Mouse (Mus musculus): ENCODE data around the gene Slc26a1. TPM values are rescaled to one million over a fixed set of nuclear protein-coding genes. Genes with fewer than 3 reads are reported as not detected.

Gene Slc26a1
- polyA plus RNA-seq, 1 experiment: not detected

GRCm38 (mm10) chr5:108662772-108663171 is 12.6 kb downstream of the Slc26a1 start:
- Histone ChIP-seq H3K9me3 (replicated peaks; ENCODE audit: control insufficient read depth, insufficient read depth, low read length, poor library complexity, severe bottlenecking) (no peaks in the 10 kb centered on the region), H3K36me3 (ENCODE audit: control insufficient read depth, insufficient read depth, low read length, poor library complexity, severe bottlenecking) (no peaks in the 10 kb centered on the region), H3K9ac (ENCODE audit: low read depth, poor library complexity, severe bottlenecking) (no peak overlapping the region), H3K27me3 (ENCODE audit: control insufficient read depth, insufficient read depth, low read length, poor library complexity, severe bottlenecking) (no peaks in the 10 kb centered on the region), H3K27ac (ENCODE audit: insufficient read depth, low read length) (no peak overlapping the region), H3K4me1 (ENCODE audit: control insufficient read depth, insufficient read depth, low read length) (no peaks in the 10 kb centered on the region), H3K4me3 (ENCODE audit: low read depth, low read length) (no peak overlapping the region)
- TF ChIP-seq POLR2A (IDR thresholded peaks at IDR 0.05; ENCODE audit: insufficient read depth, low read length): no peak
- TF ChIP-seq CTCF (IDR thresholded peaks at IDR 0.05; ENCODE audit: low read depth, low read length): no peak
- TF ChIP-seq EP300 (IDR thresholded peaks at IDR 0.05; ENCODE audit: insufficient read depth, low read depth, low read length): no peak

DNA sequence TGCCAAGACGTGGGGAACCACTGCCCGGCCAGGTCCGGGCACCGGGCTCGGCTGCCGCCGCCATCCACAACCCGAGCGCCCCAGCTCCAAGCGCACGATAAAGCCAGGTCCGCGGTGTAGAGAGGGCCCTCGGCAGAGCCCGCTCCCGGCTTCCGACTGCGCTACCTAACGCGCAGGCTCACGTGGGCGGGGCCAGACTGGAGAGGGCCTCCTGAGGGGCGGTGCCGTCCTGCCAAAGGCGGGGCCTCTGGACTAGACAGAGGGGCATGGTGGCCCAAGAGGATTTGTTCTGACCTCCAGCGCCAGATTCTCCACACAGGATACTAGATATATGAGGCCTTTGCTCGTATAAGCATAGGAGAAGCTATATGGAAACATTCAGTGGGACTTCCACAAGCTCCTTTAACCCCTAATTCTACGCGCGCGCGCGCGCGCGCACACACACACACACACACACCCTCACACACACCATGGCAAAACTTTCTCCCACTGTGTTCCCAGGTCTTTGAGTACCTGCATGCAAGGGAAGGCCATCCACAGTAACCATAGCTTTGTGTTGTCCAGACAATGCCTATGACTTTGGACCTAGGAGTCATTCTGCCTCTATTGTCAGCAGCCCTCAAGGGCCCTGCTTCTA is 14.6 kb downstream of the Slc26a1 start:
- Histone ChIP-seq H3K27ac (ENCODE audit: insufficient read depth, low read length) (peak overlapping the region; percentile 4; the same call in 1 of the 2 replicates), H3K36me3 (ENCODE audit: control insufficient read depth, insufficient read depth, low read length, poor library complexity, severe bottlenecking) (no peaks in the 10 kb centered on the region), H3K4me3 (ENCODE audit: low read depth, low read length) (peak overlapping the region; percentile 56), H3K9ac (ENCODE audit: low read depth, poor library complexity, severe bottlenecking) (peak overlapping the region; percentile 32), H3K27me3 (ENCODE audit: control insufficient read depth, insufficient read depth, low read length, poor library complexity, severe bottlenecking) (no peaks in the 10 kb centered on the region), H3K9me3 (replicated peaks; ENCODE audit: control insufficient read depth, insufficient read depth, low read length, poor library complexity, severe bottlenecking) (no peaks in the 10 kb centered on the region), H3K4me1 (ENCODE audit: control insufficient read depth, insufficient read depth, low read length) (no peaks in the 10 kb centered on the region)
- TF ChIP-seq POLR2A (IDR thresholded peaks at IDR 0.05; ENCODE audit: insufficient read depth, low read length) (peak; percentile 54), CTCF (IDR thresholded peaks at IDR 0.05; ENCODE audit: low read depth, low read length) (no peak)

DNA sequence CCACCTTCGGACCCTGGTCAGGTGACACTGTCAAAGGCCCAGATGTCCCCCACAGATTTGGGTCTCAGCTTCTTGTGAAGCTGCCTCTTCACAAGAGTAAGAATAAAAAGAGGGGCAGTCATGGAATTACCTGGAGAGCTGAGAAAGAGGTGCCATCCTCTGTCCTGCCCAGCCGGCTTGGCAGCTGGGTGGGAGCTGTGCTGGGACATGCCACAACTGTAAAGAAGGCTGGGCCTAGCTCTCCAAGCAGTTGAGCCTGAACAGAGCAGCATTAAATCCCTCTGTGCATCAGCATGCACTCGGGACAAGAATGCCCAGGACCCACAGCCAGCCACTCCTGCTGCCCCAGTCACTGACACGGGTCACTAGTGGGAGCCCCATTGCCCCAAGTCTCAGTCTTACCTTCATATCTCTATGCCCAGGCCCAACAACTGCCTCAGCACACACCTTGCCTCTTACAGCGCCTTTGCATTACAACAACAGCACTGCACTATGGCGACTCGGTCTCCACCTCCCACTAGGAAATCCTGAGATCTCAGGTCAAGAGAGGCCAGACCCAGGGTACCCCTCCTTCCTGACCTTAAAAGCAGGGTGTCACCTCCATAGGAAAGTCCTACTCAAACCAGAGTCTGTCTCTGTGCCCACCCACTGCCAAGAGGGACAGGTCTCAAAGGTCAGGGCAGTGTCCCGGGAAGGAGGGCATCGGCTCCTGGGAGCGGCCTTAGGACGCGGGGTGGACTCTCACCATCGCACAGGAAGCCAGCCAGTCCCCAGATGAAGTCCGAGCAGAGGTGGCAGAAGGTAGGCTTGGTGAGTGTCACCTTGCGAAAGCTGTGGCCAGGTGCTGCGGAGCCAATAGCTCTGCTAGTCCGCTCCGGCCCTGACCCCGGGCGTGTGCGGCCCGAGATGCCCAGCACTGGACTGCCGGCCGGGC is 15.4 kb downstream of the Slc26a1 start, which contains the start of gene Idua:
Gene Idua (plus strand): TSS at position 634 of the 934 bp plus-strand sequence.
- peak within 1 kb of the TSS; percentile 4; the same call in 1 of the 2 replicates for H3K27ac ChIP-seq (ENCODE audit: insufficient read depth, low read length)
- TF ChIP-seq EP300 (IDR thresholded peaks at IDR 0.05; ENCODE audit: insufficient read depth, low read depth, low read length): no peak
- TF ChIP-seq POLR2A (IDR thresholded peaks at IDR 0.05; ENCODE audit: insufficient read depth, low read length): no peak
- no peak for TF ChIP-seq CTCF (IDR thresholded peaks at IDR 0.05; ENCODE audit: low read depth, low read length)

GRCm38 (mm10) chr5:108658611-108659010 is 16.8 kb downstream of the Slc26a1 start:
- Histone ChIP-seq H3K36me3 (ENCODE audit: control insufficient read depth, insufficient read depth, low read length, poor library complexity, severe bottlenecking) (no peaks in the 10 kb centered on the region; the same call in 1 of the 2 replicates), H3K4me3 (ENCODE audit: low read depth, low read length) (no peak overlapping the region), H3K9me3 (replicated peaks; ENCODE audit: control insufficient read depth, insufficient read depth, low read length, poor library complexity, severe bottlenecking) (no peaks in the 10 kb centered on the region), H3K9ac (ENCODE audit: low read depth, poor library complexity, severe bottlenecking) (no peak overlapping the region), H3K27me3 (ENCODE audit: control insufficient read depth, insufficient read depth, low read length, poor library complexity, severe bottlenecking) (no peaks in the 10 kb centered on the region), H3K4me1 (ENCODE audit: control insufficient read depth, insufficient read depth, low read length) (no peaks in the 10 kb centered on the region), H3K27ac (ENCODE audit: insufficient read depth, low read length) (no peak overlapping the region)
- TF ChIP-seq POLR2A (IDR thresholded peaks at IDR 0.05; ENCODE audit: insufficient read depth, low read length): no peak
- no peak for TF ChIP-seq CTCF (IDR thresholded peaks at IDR 0.05; ENCODE audit: low read depth, low read length)
- TF ChIP-seq EP300 (IDR thresholded peaks at IDR 0.05; ENCODE audit: insufficient read depth, low read depth, low read length): no peak

More for the DNA sequence above, 15.4 kb downstream of the Slc26a1 start, which contains the start of gene Idua:
- Histone ChIP-seq H3K9ac (ENCODE audit: low read depth, poor library complexity, severe bottlenecking) (peak within 1 kb of the TSS; percentile 32), H3K4me1 (ENCODE audit: control insufficient read depth, insufficient read depth, low read length) (no peaks in the 10 kb centered on the region), H3K9me3 (replicated peaks; ENCODE audit: control insufficient read depth, insufficient read depth, low read length, poor library complexity, severe bottlenecking) (no peaks in the 10 kb centered on the region), H3K27me3 (ENCODE audit: control insufficient read depth, insufficient read depth, low read length, poor library complexity, severe bottlenecking) (no peaks in the 10 kb centered on the region), H3K4me3 (ENCODE audit: low read depth, low read length) (peak within 1 kb of the TSS; percentile 56), H3K36me3 (ENCODE audit: control insufficient read depth, insufficient read depth, low read length, poor library complexity, severe bottlenecking) (no peaks in the 10 kb centered on the region)

- Histone ChIP-seq H3K4me3 (ENCODE audit: low read depth, low read length) (no peak overlapping the region), H3K27me3 (ENCODE audit: control insufficient read depth, insufficient read depth, low read length, poor library complexity, severe bottlenecking) (no peaks in the 10 kb centered on the region), H3K9me3 (replicated peaks; ENCODE audit: control insufficient read depth, insufficient read depth, low read length, poor library complexity, severe bottlenecking) (no peaks in the 10 kb centered on the region), H3K4me1 (ENCODE audit: control insufficient read depth, insufficient read depth, low read length) (no peaks in the 10 kb centered on the region), H3K27ac (ENCODE audit: insufficient read depth, low read length) (no peak overlapping the region), H3K36me3 (ENCODE audit: control insufficient read depth, insufficient read depth, low read length, poor library complexity, severe bottlenecking) (peaks cover 2% of the 10 kb centered on the region; the same call in 1 of the 2 replicates), H3K9ac (ENCODE audit: low read depth, poor library complexity, severe bottlenecking) (no peak overlapping the region)
- TF ChIP-seq POLR2A (IDR thresholded peaks at IDR 0.05; ENCODE audit: insufficient read depth, low read length): no peak
- no peak for TF ChIP-seq CTCF (IDR thresholded peaks at IDR 0.05; ENCODE audit: low read depth, low read length)
- no peak for TF ChIP-seq EP300 (IDR thresholded peaks at IDR 0.05; ENCODE audit: insufficient read depth, low read depth, low read length)
These were observed 18.0 kb downstream of the Slc26a1 start for GRCm38 (mm10) chr5:108657406-108657805.
